Mouse (Mus musculus) embryonic facial prominence, embryonic 11.5 days (tissue): ENCODE measurements at regions not wholly inside any gene's neighbourhood (a gene's known extent, or its start where the extent isn't known, plus 50 kb on each side); places are given as distances from the start of the nearest gene placed in this dataset.
A peak's percentile ranks its signal among the peaks of the same experiment; 100 is the strongest.

Experiments
- ATAC-seq: fragments of 200-750 bp; cut with Nextera tagmentation; replicated peaks from 2 replicates; pipeline ENCODE4 v1.8.0; 2017; ENCODE audit warnings: low read depth; ENCODE audit not compliant: insufficient number of reproducible peaks, low FRiP score, low TSS enrichment
- DNase-seq: peaks from one replicate; pipeline ENCODE4 v3.0.0-alpha.2; 2015; ENCODE audit warnings: low spot score
- H3K27ac ChIP-seq: fragments of 300-500 bp; sonication (generic); replicated peaks from 2 replicates; pipeline ENCODE4 v1.5.1; 2014; ENCODE audit warnings: mild to moderate bottlenecking, low read depth, low read length, control low read depth
- H3K27me3 ChIP-seq: fragments of 300-500 bp; sonication (generic); 2 replicates; pipeline ENCODE4 v1.6.1; 2014; ENCODE audit warnings: mild to moderate bottlenecking, low read length, moderate library complexity, mixed read lengths; ENCODE audit not compliant: control insufficient read depth, insufficient read depth
- H3K36me3 ChIP-seq: fragments of 300-500 bp; sonication (generic); replicated peaks from 2 replicates; pipeline ENCODE4 v1.6.1; 2014; ENCODE audit warnings: low read depth, mild to moderate bottlenecking, low read length, moderate library complexity, mixed read lengths; ENCODE audit not compliant: control insufficient read depth, insufficient read depth
- H3K4me1 ChIP-seq: fragments of 300-500 bp; sonication (generic); 2 replicates; pipeline ENCODE4 v1.6.1; 2014; ENCODE audit warnings: low read length, mixed read lengths; ENCODE audit not compliant: control insufficient read depth, insufficient read depth
- H3K4me2 ChIP-seq: fragments of 300-500 bp; sonication (generic); 2 replicates; pipeline ENCODE4 v1.6.1; 2014; ENCODE audit warnings: low read depth, mild to moderate bottlenecking, control low read depth, low read length, moderate library complexity
- H3K4me3 ChIP-seq: fragments of 300-500 bp; sonication (generic); 2 replicates; pipeline ENCODE4 v1.5.1; 2014; ENCODE audit warnings: low read depth, low read length, control low read depth
- H3K9ac ChIP-seq: fragments of 300-500 bp; sonication (generic); replicated peaks from 2 replicates; pipeline ENCODE4 v1.6.1; 2014; ENCODE audit warnings: mild to moderate bottlenecking, control low read depth, low read length
- H3K9me3 ChIP-seq: fragments of 300-500 bp; sonication (generic); replicated peaks from 2 replicates; pipeline ENCODE4 v1.6.1; 2016; ENCODE audit warnings: mild to moderate bottlenecking, low read length, inconsistent platforms, mixed read lengths; ENCODE audit not compliant: control insufficient read depth
- WGBS: fragments of 180-500 bp; shearing (Covaris S2); extraction: QIAGEN DNeasy Blood & Tissue Kit; methylation state at CpG from one replicate; pipeline ENCODE4 v1.1.7; 2014; 5-methylcytosine and 5-hydroxymethylcytosine counted together

GRCm38 (mm10) chr3:61740088-61740487 lies 374.3 kb upstream of the B430305J03Rik start:
- Histone ChIP-seq H3K27ac (no peak overlapping the region), H3K4me3 (no peak overlapping the region), H3K27me3 (no peaks in the 10 kb centered on the region), H3K36me3 (no peaks in the 10 kb centered on the region), H3K9me3 (no peaks in the 10 kb centered on the region), H3K4me2 (no peak overlapping the region), H3K4me1 (no peaks in the 10 kb centered on the region), H3K9ac (no peak overlapping the region)
- ATAC-seq: no peak
- WGBS: 68% methylated on average over 2 of the region's 2 CpGs
- DNase-seq: no peak

GRCm38 (mm10) chr3:61738528-61738927 lies 372.8 kb upstream of the B430305J03Rik start:
- H3K4me2 ChIP-seq: no peak overlapping the region
- H3K9ac ChIP-seq: no peak overlapping the region
- ATAC-seq: 0 out of 2 replicates have a peak, but pooled peaks have one; percentile 23
- no peak for DNase-seq
- H3K27me3 ChIP-seq: no peaks in the 10 kb centered on the region
- WGBS: 81% methylated on average over 1 of the region's 1 CpGs
- H3K36me3 ChIP-seq: no peaks in the 10 kb centered on the region
- H3K4me3 ChIP-seq: no peak overlapping the region
- H3K9me3 ChIP-seq: no peaks in the 10 kb centered on the region
- H3K4me1 ChIP-seq: no peaks in the 10 kb centered on the region
- no peak overlapping the region for H3K27ac ChIP-seq

- ATAC-seq: no peak
- Histone ChIP-seq H3K4me3 (no peak overlapping the region), H3K4me1 (no peaks in the 10 kb centered on the region), H3K4me2 (no peak overlapping the region), H3K9ac (no peak overlapping the region), H3K27me3 (no peaks in the 10 kb centered on the region), H3K27ac (no peak overlapping the region), H3K9me3 (no peaks in the 10 kb centered on the region), H3K36me3 (no peaks in the 10 kb centered on the region)
- WGBS: 69% methylated on average over 2 of the region's 2 CpGs
- DNase-seq: no peak
Measured at GRCm38 (mm10) chr3:61716785-61717184, 351.0 kb upstream of the B430305J03Rik start.

- no peaks in the 10 kb centered on the region for H3K4me1 ChIP-seq
- no peak overlapping the region for H3K4me2 ChIP-seq
- H3K36me3 ChIP-seq: no peaks in the 10 kb centered on the region
- no peak for DNase-seq
- 81% methylated on average over 4 of the region's 4 CpGs for whole genome bisulfite sequencing
- no peak overlapping the region for H3K9ac ChIP-seq
- no peak overlapping the region for H3K27ac ChIP-seq
- H3K27me3 ChIP-seq: no peaks in the 10 kb centered on the region
- H3K4me3 ChIP-seq: no peak overlapping the region
- no peak for ATAC-seq
- no peaks in the 10 kb centered on the region for H3K9me3 ChIP-seq
Measured at GRCm38 (mm10) chr3:61687933-61688705, 322.4 kb upstream of the B430305J03Rik start.

- H3K9ac ChIP-seq: no peak overlapping the region
- H3K4me2 ChIP-seq: no peak overlapping the region
- DNase-seq (no peak), ATAC-seq (no peak)
- 77% methylated on average over 1 of the region's 1 CpGs for WGBS
- H3K4me3 ChIP-seq: no peak overlapping the region
- H3K36me3 ChIP-seq: no peaks in the 10 kb centered on the region
- H3K27me3 ChIP-seq: no peaks in the 10 kb centered on the region
- no peak overlapping the region for H3K27ac ChIP-seq
- H3K9me3 ChIP-seq: no peaks in the 10 kb centered on the region
- no peaks in the 10 kb centered on the region for H3K4me1 ChIP-seq
Measured at GRCm38 (mm10) chr3:61670874-61671273, 305.1 kb upstream of the B430305J03Rik start.

- Histone ChIP-seq H3K27me3 (no peaks in the 10 kb centered on the region), H3K27ac (no peak overlapping the region), H3K9ac (no peak overlapping the region), H3K4me3 (no peak overlapping the region), H3K4me2 (no peak overlapping the region), H3K36me3 (no peaks in the 10 kb centered on the region), H3K9me3 (no peaks in the 10 kb centered on the region), H3K4me1 (no peaks in the 10 kb centered on the region)
- 76% methylated on average over 2 of the region's 2 CpGs for WGBS
- ATAC-seq (no peak), DNase-seq (no peak)
Measured at GRCm38 (mm10) chr3:61656143-61656542, 290.4 kb upstream of the B430305J03Rik start.

- Histone ChIP-seq H3K9ac (no peak overlapping the region), H3K27ac (no peak overlapping the region), H3K27me3 (no peaks in the 10 kb centered on the region), H3K4me2 (no peak overlapping the region), H3K4me1 (no peaks in the 10 kb centered on the region), H3K36me3 (no peaks in the 10 kb centered on the region), H3K9me3 (no peaks in the 10 kb centered on the region), H3K4me3 (no peak overlapping the region)
- ATAC-seq: no peak
- no peak for DNase-seq
Measured at GRCm38 (mm10) chr3:61628535-61628934, 262.8 kb upstream of the B430305J03Rik start.

- WGBS: 56% methylated on average over 3 of the region's 3 CpGs
- no peaks in the 10 kb centered on the region for H3K4me1 ChIP-seq
Measured at GRCm38 (mm10) chr3:61628099-61628498, 262.3 kb upstream of the B430305J03Rik start.

More at GRCm38 (mm10) chr3:61628099-61628498, 262.3 kb upstream of the B430305J03Rik start:
- ATAC-seq: no peak
- no peak for DNase-seq
- no peaks in the 10 kb centered on the region for H3K9me3 ChIP-seq
- no peaks in the 10 kb centered on the region for H3K27me3 ChIP-seq
- H3K9ac ChIP-seq: no peak overlapping the region
- no peak overlapping the region for H3K4me2 ChIP-seq
- no peak overlapping the region for H3K27ac ChIP-seq
- H3K36me3 ChIP-seq: no peaks in the 10 kb centered on the region
- H3K4me3 ChIP-seq: no peak overlapping the region
